Mouse (Mus musculus): ENCODE results near the gene Dhfr. TPM values are rescaled to one million over a fixed set of nuclear protein-coding genes. Genes with fewer than 3 reads are reported as not detected.

The Dhfr gene
- total RNA-seq (2023): 1.4 TPM

DNA sequence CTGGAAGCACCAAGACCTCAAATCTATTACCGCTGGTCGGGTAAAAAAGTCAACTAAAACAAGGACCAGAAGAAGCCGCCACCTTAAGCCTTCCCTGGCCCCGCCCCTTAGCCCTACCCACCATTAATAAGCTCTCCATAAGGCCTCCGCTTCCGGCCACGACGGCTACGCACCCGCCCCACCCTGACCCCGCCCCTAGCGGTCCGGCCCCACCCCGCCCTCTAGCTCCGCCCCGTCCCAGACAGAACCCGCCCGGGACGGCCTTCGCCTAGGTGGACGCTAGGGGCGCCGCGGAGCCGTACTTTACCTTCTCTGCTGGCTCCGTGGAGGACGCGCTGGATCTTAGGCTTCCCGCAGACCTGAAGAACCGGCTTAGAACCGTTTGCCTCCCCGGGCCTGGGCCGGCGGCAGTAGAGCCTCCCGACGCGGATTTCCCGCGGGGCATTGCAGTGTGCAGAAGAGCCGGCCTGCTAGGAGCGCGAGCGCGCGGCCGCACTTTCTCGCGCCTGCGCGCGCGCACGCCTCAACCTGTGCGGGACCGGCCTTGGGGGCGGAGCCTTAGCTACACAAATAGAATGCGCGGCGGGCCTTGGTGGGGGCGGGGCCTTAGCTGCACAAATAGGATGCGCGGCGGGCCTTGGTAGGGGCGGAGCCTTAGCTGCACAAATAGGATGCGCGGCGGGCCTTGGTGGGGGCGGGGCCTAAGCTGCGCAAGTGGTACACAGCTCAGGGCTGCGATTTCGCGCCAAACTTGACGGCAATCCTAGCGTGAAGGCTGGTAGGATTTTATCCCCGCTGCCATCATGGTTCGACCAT, at the start of gene Dhfr, which contains the start of gene Msh3:
Dhfr (plus strand) TSS at position 271 of the 816 bp plus-strand sequence.
Msh3 (minus strand) TSS at position 548 of the 816 bp plus-strand sequence.

DNA sequence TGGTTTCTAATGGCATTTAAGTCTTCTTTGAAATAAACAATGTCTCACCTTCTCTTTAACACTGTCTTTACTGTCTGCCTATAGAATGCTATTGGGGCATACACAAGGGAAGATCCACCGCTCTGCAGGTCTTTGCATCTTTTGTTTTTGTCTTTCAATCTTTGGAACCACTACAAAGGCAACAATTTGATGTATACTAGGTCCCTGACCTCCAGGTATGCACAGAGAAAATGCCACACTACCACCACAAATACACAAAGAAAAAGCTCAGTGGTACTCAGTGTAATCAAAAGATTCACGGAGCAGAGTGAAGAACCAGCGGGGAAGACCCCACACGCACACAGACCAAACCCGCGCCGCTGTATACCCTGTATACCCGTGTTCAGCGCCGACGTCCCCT, 48.8 kb upstream of the Dhfr start, which contains the start of gene Gm20379:
Gm20379 (plus strand) TSS at position 301 of the 400 bp plus-strand sequence.

DNA sequence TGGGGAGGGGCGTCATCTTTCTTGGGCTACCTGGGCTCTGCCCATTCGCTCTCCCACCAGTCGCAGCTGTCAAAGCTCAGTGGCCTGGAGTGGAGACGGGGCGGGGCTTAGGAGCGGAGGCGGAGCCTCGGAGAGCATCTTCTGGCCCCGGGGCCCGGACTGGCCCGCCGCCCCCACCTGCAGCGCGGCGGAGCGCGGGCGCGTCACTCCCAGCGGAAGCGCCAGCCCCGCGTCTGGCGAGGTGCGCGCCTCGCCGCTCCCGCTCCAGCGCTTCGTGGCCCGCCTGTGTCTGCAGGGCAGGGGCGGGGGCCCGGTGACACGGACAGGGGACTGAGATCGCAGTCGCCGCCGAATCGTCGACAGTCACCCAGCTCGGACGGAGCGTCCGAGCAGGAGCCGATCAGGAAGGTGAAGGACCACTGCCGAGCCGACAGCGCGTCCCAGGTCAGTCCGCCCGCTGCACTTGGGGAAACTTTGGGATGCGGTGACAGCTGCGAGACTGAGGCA, 71.3 kb downstream of the Dhfr start, which contains the start of gene Ankrd34b:
Ankrd34b (plus strand) TSS at position 139 of the 507 bp plus-strand sequence.

Other genes with a start within 250 kb of the Dhfr start
- 17.5 TPM for gene Rasgrf2, start 223.1 kb upstream of the Dhfr start, total RNA-seq (2023)
- not detected for gene Gm20379, start 48.7 kb upstream of the Dhfr start, total RNA-seq (2023)
- gene Msh3, start 277 bp downstream of the Dhfr start, total RNA-seq (2023): 41.2 TPM
- not detected for gene Ankrd34b, start 71.2 kb downstream of the Dhfr start, total RNA-seq (2023)
- 1.1 TPM for gene Fam151b, start 129.3 kb downstream of the Dhfr start, total RNA-seq (2023)
- gene Zfyve16, start 176.1 kb downstream of the Dhfr start, total RNA-seq (2023): 22.4 TPM
- gene Spz1, start 221.4 kb downstream of the Dhfr start, total RNA-seq (2023): not detected

Data from CD8-positive naive resting alpha-beta T cell, adult 57 days (primary cell).